Mouse (Mus musculus): ENCODE data around the gene Il12rb1.

DNA sequence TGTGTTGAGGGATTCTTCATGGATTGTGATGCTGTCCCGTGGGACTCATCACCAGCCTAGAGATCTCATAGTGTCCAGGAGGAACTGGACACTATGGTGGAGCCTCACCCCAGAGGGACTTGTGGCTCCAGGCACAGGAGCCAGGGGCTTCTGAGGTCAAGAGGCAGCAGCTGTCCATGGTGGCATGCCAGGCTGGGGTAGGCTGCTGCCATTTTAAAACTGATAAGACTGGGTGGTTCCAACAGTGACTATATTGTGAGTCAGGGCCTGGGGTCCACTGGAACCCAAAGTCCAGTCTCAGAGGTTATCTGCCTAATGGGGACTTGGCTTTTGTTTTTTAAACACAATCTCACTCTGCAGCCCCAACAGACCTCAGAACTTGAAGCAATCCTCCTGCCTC is 6.4 kb upstream of the Il12rb1 start:
- TF ChIP-seq POLR2A (IDR thresholded peaks at IDR 0.05; ENCODE audit: extremely low read depth, insufficient read depth, low read length) (no peak), CTCF (IDR thresholded peaks at IDR 0.05; ENCODE audit: extremely low read depth, insufficient read depth, low read length) (no peak)

Measured in cortical plate, adult 2 months (tissue).